Mouse (Mus musculus) kidney, adult 2 months (tissue): ENCODE data around the gene H2-T3.
"Not testable (repeated sequence)": the region's sequence is repeated elsewhere in the genome, so short reads cannot be mapped to it uniquely, and the experiment has no call there.

ENCODE experiments used
- CTCF ChIP-seq: fragments of 200-500 bp; conservative IDR thresholded peaks from 2 replicates; pipeline ENCODE4 v1.5.1; 2011; ENCODE audit warnings: low read depth, mild to moderate bottlenecking, control low read depth, low read length, moderate library complexity, mixed read lengths; ENCODE audit not compliant: insufficient read depth, insufficient read length
- POLR2A ChIP-seq: fragments of 200-500 bp; IDR thresholded peaks from one replicate; pipeline ENCODE4 v1.6.1; 2011; ENCODE audit warnings: low read depth, low read length, control low read depth

GRCm38 (mm10) chr17:36158264-36158663 is 31.8 kb downstream of the H2-T3 start:
- TF ChIP-seq CTCF, POLR2A: not testable (repeated sequence)
